Mouse (Mus musculus) midbrain, embryonic 14.5 days (tissue): ENCODE measurements at regions not wholly inside any gene's neighbourhood (a gene's known extent, or its start where the extent isn't known, plus 50 kb on each side); places are given as distances from the start of the nearest gene placed in this dataset.

ENCODE experiments used
- ATAC-seq: fragments of 200-750 bp; cut with Nextera tagmentation; 2 replicates; pipeline ENCODE4 v1.8.0; 2017; ENCODE audit warnings: moderate number of reproducible peaks, moderate library complexity; ENCODE audit not compliant: low FRiP score, low TSS enrichment
- DNase-seq: peaks from one replicate; pipeline ENCODE4 v3.0.0-alpha.2; 2015
- H3K27ac ChIP-seq: fragments of 300-500 bp; sonication (generic); replicated peaks from 2 replicates; pipeline ENCODE4 v1.5.1; 2014; ENCODE audit warnings: mild to moderate bottlenecking, low read depth, low read length, moderate library complexity
- H3K27me3 ChIP-seq: fragments of 300-500 bp; sonication (generic); 2 replicates; pipeline ENCODE4 v1.6.1; 2014; ENCODE audit warnings: low read length, control low read depth, mixed read lengths; ENCODE audit not compliant: control insufficient read depth, insufficient read depth
- H3K36me3 ChIP-seq: fragments of 300-500 bp; sonication (generic); 2 replicates; pipeline ENCODE4 v1.6.1; 2014; ENCODE audit warnings: low read length, control low read depth; ENCODE audit not compliant: control insufficient read depth, insufficient read depth
- H3K4me1 ChIP-seq: fragments of 300-500 bp; sonication (generic); 2 replicates; pipeline ENCODE4 v1.6.1; 2014; ENCODE audit warnings: mild to moderate bottlenecking, antibody characterized with exemption, low read length, control low read depth; ENCODE audit not compliant: control insufficient read depth, insufficient read depth
- H3K4me2 ChIP-seq: fragments of 300-500 bp; sonication (generic); 2 replicates; pipeline ENCODE4 v1.6.1; 2014; ENCODE audit warnings: mild to moderate bottlenecking, low read length, moderate library complexity
- H3K4me3 ChIP-seq: fragments of 300-500 bp; sonication (generic); replicated peaks from 2 replicates; pipeline ENCODE4 v1.5.1; 2014; ENCODE audit warnings: low read depth, low read length
- H3K9ac ChIP-seq: fragments of 300-500 bp; sonication (generic); replicated peaks from 2 replicates; pipeline ENCODE4 v1.6.1; 2014; ENCODE audit warnings: mild to moderate bottlenecking, low read length, moderate library complexity
- H3K9me3 ChIP-seq: fragments of 300-500 bp; sonication (generic); 2 replicates; pipeline ENCODE4 v1.6.1; 2016; ENCODE audit warnings: low read length, control low read depth, mixed read lengths; ENCODE audit not compliant: control insufficient read depth
- WGBS: fragments of 180-500 bp; shearing (Covaris S2); extraction: QIAGEN DNeasy Blood & Tissue Kit; methylation state at CpG from one replicate; pipeline ENCODE4 v1.1.7; 2014; 5-methylcytosine and 5-hydroxymethylcytosine counted together

- Histone ChIP-seq H3K36me3 (no peaks in the 10 kb centered on the region), H3K27ac (no peak overlapping the region), H3K9me3 (no peaks in the 10 kb centered on the region), H3K27me3 (no peaks in the 10 kb centered on the region), H3K9ac (no peak overlapping the region), H3K4me3 (no peak overlapping the region), H3K4me2 (no peak overlapping the region), H3K4me1 (no peaks in the 10 kb centered on the region)
- ATAC-seq, result no peak
- no peak for DNase-seq
- 86% methylated on average over 4 of the region's 4 CpGs for WGBS
These were observed 343.3 kb downstream of the Insc start for GRCm38 (mm10) chr7:115086542-115087448.

GRCm38 (mm10) chr7:115092481-115093050, 349.1 kb downstream of the Insc start:
- DNase-seq, result no peak
- Histone ChIP-seq H3K27ac (no peak overlapping the region), H3K4me1 (no peaks in the 10 kb centered on the region), H3K9ac (no peak overlapping the region), H3K4me2 (no peak overlapping the region), H3K4me3 (no peak overlapping the region), H3K9me3 (no peaks in the 10 kb centered on the region), H3K36me3 (no peaks in the 10 kb centered on the region), H3K27me3 (no peaks in the 10 kb centered on the region)
- no peak for ATAC-seq
- WGBS, result 84% methylated on average over 3 of the region's 3 CpGs

GRCm38 (mm10) chr7:115106041-115106440, 362.5 kb downstream of the Insc start:
- DNase-seq, result no peak

GRCm38 (mm10) chr7:115112282-115112681, 368.8 kb downstream of the Insc start:
- no peaks in the 10 kb centered on the region for H3K9me3 ChIP-seq
- H3K4me3 ChIP-seq, result no peak overlapping the region
- H3K27ac ChIP-seq, result no peak overlapping the region
- WGBS, result 59% methylated on average over 3 of the region's 3 CpGs
- no peaks in the 10 kb centered on the region for H3K4me1 ChIP-seq
- no peak overlapping the region for H3K4me2 ChIP-seq
- no peak overlapping the region for H3K9ac ChIP-seq
- H3K36me3 ChIP-seq, result no peaks in the 10 kb centered on the region
- H3K27me3 ChIP-seq, result no peaks in the 10 kb centered on the region
- no peak for DNase-seq
- ATAC-seq, result no peak

More at GRCm38 (mm10) chr7:115106041-115106440, 362.5 kb downstream of the Insc start:
- H3K9ac ChIP-seq, result no peak overlapping the region
- no peak for ATAC-seq
- WGBS, result 86% methylated on average over 2 of the region's 2 CpGs
- H3K9me3 ChIP-seq, result no peaks in the 10 kb centered on the region
- no peaks in the 10 kb centered on the region for H3K36me3 ChIP-seq
- H3K4me2 ChIP-seq, result no peak overlapping the region
- H3K4me3 ChIP-seq, result no peak overlapping the region
- no peak overlapping the region for H3K27ac ChIP-seq
- no peaks in the 10 kb centered on the region for H3K4me1 ChIP-seq
- no peaks in the 10 kb centered on the region for H3K27me3 ChIP-seq

GRCm38 (mm10) chr7:115123283-115123682, 379.8 kb downstream of the Insc start:
- WGBS, result 53% methylated on average over 2 of the region's 2 CpGs
- H3K9me3 ChIP-seq, result no peaks in the 10 kb centered on the region
- no peaks in the 10 kb centered on the region for H3K36me3 ChIP-seq
- no peak for ATAC-seq
- H3K4me2 ChIP-seq, result no peak overlapping the region
- H3K9ac ChIP-seq, result no peak overlapping the region
- H3K27me3 ChIP-seq, result no peaks in the 10 kb centered on the region
- no peak overlapping the region for H3K27ac ChIP-seq
- no peak overlapping the region for H3K4me3 ChIP-seq
- H3K4me1 ChIP-seq, result no peaks in the 10 kb centered on the region
- peak; percentile 19 for DNase-seq

- peak; percentile 30 for DNase-seq
- 21% methylated on average over 3 of the region's 3 CpGs for WGBS
- no peak overlapping the region for H3K4me2 ChIP-seq
These were observed 385.5 kb downstream of the Insc start for GRCm38 (mm10) chr7:115129001-115129400.

GRCm38 (mm10) chr7:115131259-115131969, 387.9 kb downstream of the Insc start:
- DNase-seq (no peak), ATAC-seq (no peak; the same call in 1 of the 2 replicates)
- Histone ChIP-seq H3K4me1 (peaks cover 7% of the 10 kb centered on the region; the same call in 1 of the 2 replicates), H3K27me3 (no peaks in the 10 kb centered on the region), H3K4me2 (0 out of 2 replicates have a peak overlapping the region, but pooled peaks have one; percentile 13), H3K27ac (no peak overlapping the region), H3K36me3 (no peaks in the 10 kb centered on the region), H3K9ac (no peak overlapping the region), H3K4me3 (no peak overlapping the region), H3K9me3 (no peaks in the 10 kb centered on the region)
- 44% methylated on average over 10 of the region's 10 CpGs for WGBS

More at GRCm38 (mm10) chr7:115129001-115129400, 385.5 kb downstream of the Insc start:
- no peak overlapping the region for H3K4me3 ChIP-seq
- no peaks in the 10 kb centered on the region for H3K36me3 ChIP-seq
- H3K9me3 ChIP-seq, result no peaks in the 10 kb centered on the region
- no peak for ATAC-seq
- H3K27ac ChIP-seq, result no peak overlapping the region
- no peak overlapping the region for H3K9ac ChIP-seq
- H3K27me3 ChIP-seq, result no peaks in the 10 kb centered on the region
- peaks cover 7% of the 10 kb centered on the region; the same call in 1 of the 2 replicates for H3K4me1 ChIP-seq

GRCm38 (mm10) chr7:115131970-115132551, 388.6 kb downstream of the Insc start:
- Histone ChIP-seq H3K4me2 (0 out of 2 replicates have a peak overlapping the region, but pooled peaks have one; percentile 13), H3K27ac (no peak overlapping the region), H3K27me3 (no peaks in the 10 kb centered on the region), H3K4me3 (no peak overlapping the region), H3K9me3 (no peaks in the 10 kb centered on the region), H3K36me3 (no peaks in the 10 kb centered on the region), H3K4me1 (peaks cover 7% of the 10 kb centered on the region; the same call in 1 of the 2 replicates), H3K9ac (no peak overlapping the region)
- WGBS, result 21% methylated on average over 11 of the region's 11 CpGs
- DNase-seq (peak; percentile 82), ATAC-seq (no peak; the same call in 1 of the 2 replicates)
